ENCODE assay signal across 9 mouse cellular contexts in genomic region chr11:69654760-69655159, GRCm38 (mm10). TPM values are rescaled to one million over a fixed set of nuclear protein-coding genes. Genes with fewer than 3 reads are reported as not detected.
A peak's percentile ranks its signal among the peaks of the same experiment; 100 is the strongest.
DNase-seq lines count a peak whose midpoint lies in the region; ATAC-seq and TF ChIP-seq lines count a peak whose summit lies in the region.
"Had no signal": no experiment of that assay in that cellular context is flagged by ENCODE, and none has a peak within 500 bp of the region (broad histone marks: within the 10 kb centered on the region; RNA-seq: fewer than 3 reads in every experiment).

No protein-coding gene starts in this region.

- peaks cover 12% of the 10 kb centered on the region for H3K4me1 ChIP-seq in intestine, embryonic 15.5 days (replicated peaks)
- no peaks in the 10 kb centered on the region for H3K4me1 ChIP-seq in intestine, postnatal 0 days (replicated peaks; ENCODE audit: control insufficient read depth, insufficient read depth, low read length)
- H3K4me1 ChIP-seq in E14TG2a.4 (replicated peaks; ENCODE audit: low read depth, low read length): peaks cover 94% of the 10 kb centered on the region
- H3K4me1 ChIP-seq in ES-E14 (ENCODE audit: control insufficient read depth in 2 of 2, insufficient read depth in 2 of 2, low read length in 2 of 2, poor library complexity in 1 of 2): peaks cover 3 to 17% of the 10 kb centered on the region in 2 experiments; a peak in 3 of 4 replicates
- peaks cover 21% of the 10 kb centered on the region for H3K4me1 ChIP-seq in liver, embryonic 16.5 days (ENCODE audit: control insufficient read depth, low read depth, low read length)

- WGBS in intestine, embryonic 15.5 days: 39% methylated on average over 9 of the region's 9 CpGs
- WGBS in intestine, postnatal 0 days: 42% methylated on average over 9 of the region's 9 CpGs
- 37% methylated on average over 9 of the region's 9 CpGs for WGBS in liver, embryonic 16.5 days (ENCODE audit: insufficient replicate concordance)

- H3K9ac ChIP-seq in intestine, embryonic 15.5 days: 0 out of 2 replicates have a peak overlapping the region, but pooled peaks have one; percentile 13
- H3K9ac ChIP-seq in intestine, postnatal 0 days (ENCODE audit: low read depth, low read length): no peak overlapping the region
- peak overlapping the region; percentile 78 for H3K9ac ChIP-seq in ES-E14 (ENCODE audit: insufficient read depth, low read depth, low read length, poor library complexity, severe bottlenecking)
- no peak overlapping the region for H3K9ac ChIP-seq in liver, embryonic 16.5 days (ENCODE audit: low read depth, low read length)

- peak; percentile 71 for DNase-seq in ES-E14 (ENCODE audit: low read depth, low spot score)
- DNase-seq in layer of hippocampus, adult 9-10 months (ENCODE audit: low spot score): no peak

- peak overlapping the region; percentile 51 for H3K27ac ChIP-seq in intestine, embryonic 15.5 days
- no peak overlapping the region; the same call in 1 of the 2 replicates for H3K27ac ChIP-seq in intestine, postnatal 0 days (ENCODE audit: low read depth, low read length)
- H3K27ac ChIP-seq in ES-E14 (ENCODE audit: insufficient read depth, low read depth, low read length, poor library complexity, severe bottlenecking): peak overlapping the region; percentile 88
- H3K27ac ChIP-seq in liver, embryonic 16.5 days (ENCODE audit: low read length): 0 out of 2 replicates have a peak overlapping the region, but pooled peaks have one; percentile 8
- H3K27ac ChIP-seq: neural tube, embryonic 12.5 days had no signal

- no peaks in the 10 kb centered on the region for H3K9me3 ChIP-seq in intestine, embryonic 15.5 days
- H3K9me3 ChIP-seq in intestine, postnatal 0 days (ENCODE audit: control insufficient read depth): no peaks in the 10 kb centered on the region
- no peaks in the 10 kb centered on the region for H3K9me3 ChIP-seq in E14TG2a.4 (ENCODE audit: low read length)
- no peaks in the 10 kb centered on the region for H3K9me3 ChIP-seq in ES-E14 (ENCODE audit: control insufficient read depth, insufficient read depth, low read depth, low read length)
- no peaks in the 10 kb centered on the region for H3K9me3 ChIP-seq in liver, embryonic 16.5 days (replicated peaks; ENCODE audit: control insufficient read depth, low read length)
- H3K9me3 ChIP-seq: neural tube, embryonic 12.5 days had no signal

- no peak overlapping the region for H3K4me3 ChIP-seq in intestine, embryonic 15.5 days (replicated peaks)
- no peak overlapping the region for H3K4me3 ChIP-seq in intestine, postnatal 0 days (ENCODE audit: low read depth, low read length)
- H3K4me3 ChIP-seq in E14TG2a.4 (replicated peaks; ENCODE audit: low read length): peak overlapping the region; percentile 84
- peak overlapping the region; percentile 71 to 76 for H3K4me3 ChIP-seq in ES-E14 (ENCODE audit: insufficient read depth in 1 of 2, low read depth in 1 of 2, low read length in 2 of 2, poor library complexity in 1 of 2, severe bottlenecking in 1 of 2)
- H3K4me3 ChIP-seq in liver, embryonic 16.5 days (ENCODE audit: low read depth, low read length): no peak overlapping the region
- H3K4me3 ChIP-seq: neural tube, embryonic 12.5 days had no signal

- no peaks in the 10 kb centered on the region for H3K27me3 ChIP-seq in intestine, embryonic 15.5 days (replicated peaks)
- H3K27me3 ChIP-seq in intestine, postnatal 0 days (replicated peaks; ENCODE audit: control insufficient read depth, insufficient read depth, low read length): no peaks in the 10 kb centered on the region
- no peaks in the 10 kb centered on the region for H3K27me3 ChIP-seq in E14TG2a.4 (ENCODE audit: insufficient read depth, low read length)
- H3K27me3 ChIP-seq in liver, embryonic 16.5 days (ENCODE audit: control insufficient read depth, insufficient read depth, low read depth, low read length): no peaks in the 10 kb centered on the region
- H3K27me3 ChIP-seq: neural tube, embryonic 12.5 days had no signal

- ATAC-seq in intestine, embryonic 15.5 days: no peak
- ATAC-seq in intestine, postnatal 0 days: no peak
- no peak for ATAC-seq in liver, embryonic 16.5 days (ENCODE audit: low read depth)
- no peak for ATAC-seq in cerebellum, adult (ENCODE audit: insufficient number of reproducible peaks, low FRiP score, low TSS enrichment)

- H3K36me3 ChIP-seq in intestine, embryonic 15.5 days: peaks cover 47% of the 10 kb centered on the region
- H3K36me3 ChIP-seq in intestine, postnatal 0 days (ENCODE audit: control insufficient read depth, insufficient read depth): peaks cover 73% of the 10 kb centered on the region
- H3K36me3 ChIP-seq in E14TG2a.4 (ENCODE audit: insufficient read depth, low read length): peaks cover 87% of the 10 kb centered on the region
- peaks cover 55% of the 10 kb centered on the region for H3K36me3 ChIP-seq in ES-E14 (ENCODE audit: control insufficient read depth, insufficient read depth, low read length, poor library complexity, severe bottlenecking)
- peaks cover 35% of the 10 kb centered on the region for H3K36me3 ChIP-seq in liver, embryonic 16.5 days (ENCODE audit: control insufficient read depth, insufficient read depth)

- TF ChIP-seq CTCF in intestine, postnatal 0 days (IDR thresholded peaks at IDR 0.05; ENCODE audit: low read depth): no peak
- no peak for TF ChIP-seq CTCF in E14TG2a.4 (conservative IDR thresholded peaks at IDR 0.05; ENCODE audit: low read length)

- in situ Hi-C loops in ES-E14 (cut with MboI; ENCODE audit: low sequenced_read_pairs in 2 of 2, unreplicated experiment in 2 of 2): loop anchor here in 1 of 2 experiments (10.0 kb wide), 1 partner anchor 60 kb away; no protein-coding TSS in a partner anchor

- no peak overlapping the region for H3K4me2 ChIP-seq in intestine, embryonic 15.5 days (replicated peaks)
- no peak overlapping the region for H3K4me2 ChIP-seq in intestine, postnatal 0 days (replicated peaks; ENCODE audit: low read depth)
- H3K4me2 ChIP-seq in liver, embryonic 16.5 days (ENCODE audit: low read depth, low read length): no peak overlapping the region

TF ChIP-seq in ES-E14, 5 proteins besides CTCF, POLR2A, EP300 and RAD21:
- TF ChIP-seq MAFK (IDR thresholded peaks at IDR 0.05; ENCODE audit: insufficient read depth, low read depth, low read length) (no peak), ZC3H11A (IDR thresholded peaks at IDR 0.05; ENCODE audit: borderline replicate concordance, low read depth, low read length) (no peak), ZNF384 (IDR thresholded peaks at IDR 0.05; ENCODE audit: low read depth, low read length) (no peak), HCFC1 (IDR thresholded peaks at IDR 0.05; ENCODE audit: borderline replicate concordance, insufficient read depth, low read length) (no peak), CHD2 (IDR thresholded peaks at IDR 0.05; ENCODE audit: low read depth, low read length) (no peak)

RNA-seq across cellular contexts. Expression of gene Sox15, which starts 0.4 kb away (rescaled TPM):
- polyA plus RNA-seq in intestine, embryonic 15.5 days (2015; fragmentation: Nextera tagmentation; extraction: Ambion mirVana): 0.20 TPM in 1 of 2 replicates, not detected in the other
- polyA plus RNA-seq in intestine, postnatal 0 days (2015; fragmentation: Nextera tagmentation; extraction: Ambion mirVana): not detected in 2 replicates
- total RNA-seq in ES-E14 (2012; rRNA removed): 6.6 and 8.2 TPM in 2 replicates
- polyA plus RNA-seq in liver, embryonic 16.5 days (2015; fragmentation: Nextera tagmentation; extraction: Ambion mirVana): 0.11 TPM in 1 of 2 replicates, not detected in the other
- total RNA-seq: left cerebral cortex, postnatal 25 days had no signal

RNA-seq across cellular contexts. Expression of gene Mpdu1, which starts 7.7 kb away (rescaled TPM):
- polyA plus RNA-seq in intestine, embryonic 15.5 days (2015; fragmentation: Nextera tagmentation; extraction: Ambion mirVana): 60.9 and 63.4 TPM in 2 replicates
- 95.7 and 96.6 TPM in 2 replicates for polyA plus RNA-seq in intestine, postnatal 0 days (2015; fragmentation: Nextera tagmentation; extraction: Ambion mirVana)
- 258 and 349 TPM in 2 replicates for total RNA-seq in ES-E14 (2012; rRNA removed)
- polyA plus RNA-seq in liver, embryonic 16.5 days (2015; fragmentation: Nextera tagmentation; extraction: Ambion mirVana): 34.5 and 35.0 TPM in 2 replicates

RNA-seq across cellular contexts. Expression of gene Cd68, which starts 11.2 kb away (rescaled TPM):
- 13.3 and 14.2 TPM in 2 replicates for polyA plus RNA-seq in intestine, embryonic 15.5 days (2015; fragmentation: Nextera tagmentation; extraction: Ambion mirVana)
- polyA plus RNA-seq in intestine, postnatal 0 days (2015; fragmentation: Nextera tagmentation; extraction: Ambion mirVana): 20.9 and 21.0 TPM in 2 replicates
- 23.4 and 32.7 TPM in 2 replicates for total RNA-seq in ES-E14 (2012; rRNA removed)
- 32.0 and 35.4 TPM in 2 replicates for polyA plus RNA-seq in liver, embryonic 16.5 days (2015; fragmentation: Nextera tagmentation; extraction: Ambion mirVana)

RNA-seq across cellular contexts. Expression of gene Eif4a1, which starts 17.5 kb away (rescaled TPM):
- polyA plus RNA-seq in intestine, embryonic 15.5 days (2015; fragmentation: Nextera tagmentation; extraction: Ambion mirVana): 517 and 559 TPM in 2 replicates
- 279 and 291 TPM in 2 replicates for polyA plus RNA-seq in intestine, postnatal 0 days (2015; fragmentation: Nextera tagmentation; extraction: Ambion mirVana)
- total RNA-seq in ES-E14 (2012; rRNA removed): 1,512 and 1,948 TPM in 2 replicates
- 223 and 225 TPM in 2 replicates for polyA plus RNA-seq in liver, embryonic 16.5 days (2015; fragmentation: Nextera tagmentation; extraction: Ambion mirVana)

RNA-seq across cellular contexts. Expression of gene Fxr2, which starts 22.0 kb away (rescaled TPM):
- 15.6 and 21.2 TPM in 2 replicates for polyA plus RNA-seq in intestine, embryonic 15.5 days (2015; fragmentation: Nextera tagmentation; extraction: Ambion mirVana)
- 9.8 and 10.8 TPM in 2 replicates for polyA plus RNA-seq in intestine, postnatal 0 days (2015; fragmentation: Nextera tagmentation; extraction: Ambion mirVana)
- 153 and 161 TPM in 2 replicates for total RNA-seq in ES-E14 (2012; rRNA removed)
- 7.0 and 8.1 TPM in 2 replicates for polyA plus RNA-seq in liver, embryonic 16.5 days (2015; fragmentation: Nextera tagmentation; extraction: Ambion mirVana)

Comparison
In these comparisons a context has a peak if more than half of its experiments do, and no peak if none do; other contexts are left out.
1. H3K9ac ChIP-seq: peak in intestine, embryonic 15.5 days (single experiment) and ES-E14 (single experiment); none in intestine, postnatal 0 days (single experiment) and liver, embryonic 16.5 days (single experiment).
2. H3K4me3 ChIP-seq: peak in E14TG2a.4 (single experiment) and ES-E14 (2 of 2); none in intestine, embryonic 15.5 days (single experiment), intestine, postnatal 0 days (single experiment) and liver, embryonic 16.5 days (single experiment).